Mouse (Mus musculus) erythroblast, adult 5-6 weeks (primary cell): ENCODE data around the gene Iqsec2. TPM values are rescaled to one million over a fixed set of nuclear protein-coding genes. Genes with fewer than 3 reads are reported as not detected.

Experiments
- ATAC-seq: replicated peaks from 2 replicates; pipeline ENCODE4 v1.8.0; 2016; ENCODE audit warnings: moderate number of reproducible peaks, mild to moderate bottlenecking, moderate TSS enrichment, inconsistent platforms; ENCODE audit not compliant: poor library complexity, low FRiP score, severe bottlenecking
- total RNA-seq, 2 experiments: library from RNA; stranded (forward) in 1 of 2; stranded (reverse) in 1 of 2; fragments of 150-400 nt in 1 of 2; fragments of 200-764, 138-1000 nt in 1 of 2; gene quantifications; 2 replicates each; pipeline versions ENCODE4 v1.2.3 to v1.2.4; 2015 to 2017; ENCODE audit warnings: low replicate concordance in 2 of 2

The Iqsec2 gene
- total RNA-seq, 2 experiments from 2014 or later, result 0.26 to 1.2 TPM

- no peak for ATAC-seq
These were observed 33.8 kb downstream of the Iqsec2 start for GRCm38 (mm10) chrX:152177897-152178296.

GRCm38 (mm10) chrX:152178843-152179545, 34.9 kb downstream of the Iqsec2 start:
- ATAC-seq, result no peak

- ATAC-seq, result no peak
These were observed 35.9 kb downstream of the Iqsec2 start for GRCm38 (mm10) chrX:152179670-152180656.

GRCm38 (mm10) chrX:152187151-152187550, 43.1 kb downstream of the Iqsec2 start:
- no peak for ATAC-seq

GRCm38 (mm10) chrX:152191266-152191665, 47.2 kb downstream of the Iqsec2 start:
- ATAC-seq, result no peak

GRCm38 (mm10) chrX:152197814-152198648, 54.0 kb downstream of the Iqsec2 start:
- ATAC-seq, result no peak

- no peak for ATAC-seq
These were observed 57.8 kb downstream of the Iqsec2 start for GRCm38 (mm10) chrX:152201737-152202421.

GRCm38 (mm10) chrX:152202422-152203103, 58.5 kb downstream of the Iqsec2 start:
- no peak for ATAC-seq

- no peak for ATAC-seq
These were observed 59.2 kb downstream of the Iqsec2 start for GRCm38 (mm10) chrX:152203247-152203646.

- no peak for ATAC-seq
These were observed 61.4 kb downstream of the Iqsec2 start for GRCm38 (mm10) chrX:152205486-152205885.

- ATAC-seq, result no peak
These were observed 70.6 kb downstream of the Iqsec2 start for GRCm38 (mm10) chrX:152214703-152215102.

GRCm38 (mm10) chrX:152218529-152218928, 74.5 kb downstream of the Iqsec2 start:
- no peak for ATAC-seq

- no peak for ATAC-seq
These were observed 77.7 kb downstream of the Iqsec2 start for GRCm38 (mm10) chrX:152221721-152222120.

- no peak for ATAC-seq
These were observed 78.2 kb downstream of the Iqsec2 start for GRCm38 (mm10) chrX:152222226-152222625.

GRCm38 (mm10) chrX:152223313-152223712, 79.2 kb downstream of the Iqsec2 start:
- no peak for ATAC-seq

GRCm38 (mm10) chrX:152224280-152224679, 80.2 kb downstream of the Iqsec2 start:
- ATAC-seq, result no peak

- peak; percentile 91 for ATAC-seq
These were observed 89.0 kb downstream of the Iqsec2 start, which contains the start of gene Kdm5c for GRCm38 (mm10) chrX:152232781-152233763. TSS of gene Kdm5c (plus strand) at chrX:152233020.

- ATAC-seq, result peak; percentile 60
These were observed 90.1 kb downstream of the Iqsec2 start for GRCm38 (mm10) chrX:152234125-152234524.
